Mouse (Mus musculus): ENCODE results near the gene Hist1h4k.

DNA sequence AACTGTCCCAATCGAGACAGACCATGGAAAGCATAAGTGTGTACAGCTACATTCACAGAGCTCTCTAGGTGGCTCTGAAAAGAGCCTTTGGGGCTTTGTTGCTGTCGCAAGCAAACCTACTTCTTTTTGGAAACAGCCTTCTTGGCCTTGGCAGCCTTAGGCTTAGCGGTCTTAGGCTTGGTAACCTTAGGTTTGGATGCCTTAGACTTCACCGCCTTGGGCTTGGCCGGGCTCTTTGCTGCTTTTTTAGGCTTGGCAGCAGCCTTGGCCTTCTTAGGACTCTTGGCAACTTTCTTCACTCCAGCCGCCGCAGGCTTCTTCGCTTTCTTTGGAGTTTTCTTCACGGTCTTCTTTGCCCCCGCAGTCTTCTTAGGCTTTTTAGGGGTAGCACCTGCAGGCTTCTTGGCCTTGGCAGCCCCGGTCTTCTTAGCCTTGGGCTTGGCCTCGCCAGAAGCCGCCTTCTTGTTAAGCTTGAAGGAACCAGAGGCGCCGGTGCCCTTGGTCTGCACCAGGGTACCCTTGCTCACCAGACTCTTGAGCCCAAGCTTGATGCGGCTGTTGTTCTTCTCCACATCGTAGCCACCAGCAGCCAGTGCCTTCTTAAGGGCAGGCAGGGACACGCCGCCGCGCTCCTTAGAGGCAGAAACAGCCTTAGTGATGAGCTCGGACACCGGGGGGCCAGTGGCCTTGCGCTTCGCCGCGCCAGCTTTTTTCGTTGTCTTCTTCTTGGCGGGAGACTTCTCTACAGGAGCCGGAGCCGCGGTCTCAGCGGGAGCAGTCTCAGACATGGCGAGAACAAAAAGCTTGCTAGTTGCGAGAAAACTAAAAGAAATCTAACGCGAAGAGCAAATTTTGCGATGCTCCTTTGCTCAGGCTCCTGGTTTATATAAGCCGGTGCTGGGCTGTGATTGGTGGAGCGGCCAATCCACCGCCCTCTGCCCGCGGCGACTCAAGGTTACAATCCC, 29.7 kb upstream of the Hist1h4k start, which contains the start of gene Hist1h1b:
- TF ChIP-seq POLR2A (IDR thresholded peaks at IDR 0.05; ENCODE audit: insufficient read length, low read depth) (peak; percentile 99), TCF3 (IDR thresholded peaks at IDR 0.05; ENCODE audit: insufficient read length, low read depth) (no peak), TCF12 (IDR thresholded peaks at IDR 0.05; ENCODE audit: insufficient read depth, poor library complexity, severe bottlenecking) (no peak), CEBPB (IDR thresholded peaks at IDR 0.05; ENCODE audit: insufficient read depth, poor library complexity, severe bottlenecking) (no peak), MYOD1 (IDR thresholded peaks at IDR 0.05; ENCODE audit: control insufficient read depth in 1 of 3, insufficient read length in 2 of 3, low read depth in 2 of 3) (no peak), POLR2AphosphoS2 (IDR thresholded peaks at IDR 0.05; ENCODE audit: insufficient read length, low read depth) (peak; percentile 99)

Data from myocyte (in vitro differentiated cells).